Mouse (Mus musculus): ENCODE measurements at regions not wholly inside any gene's neighbourhood (a gene's known extent, or its start where the extent isn't known, plus 50 kb on each side); places are given as distances from the start of the nearest gene placed in this dataset.

DNA sequence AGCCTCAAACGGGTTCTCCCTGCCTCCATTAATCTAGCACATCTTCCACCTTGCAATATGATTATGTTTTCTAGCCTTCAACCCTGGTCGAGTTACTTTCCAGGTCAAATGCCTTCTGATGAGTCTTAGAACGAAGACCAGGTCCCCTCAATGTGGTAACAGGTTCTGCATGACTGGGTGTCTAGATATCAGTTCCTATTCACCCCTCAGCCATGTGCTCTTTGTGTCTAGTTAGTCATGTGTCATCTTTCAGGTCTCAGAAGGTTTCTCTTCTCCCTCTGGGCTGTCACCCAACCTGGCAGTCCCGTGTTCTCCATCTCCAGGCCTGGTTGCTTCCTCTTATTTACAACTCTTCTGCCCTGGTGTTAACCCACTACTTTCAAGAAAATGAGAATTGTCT is 356.7 kb downstream of the Rps24 start:
- Histone ChIP-seq H3K4me2 (no peak overlapping the region), H3K27ac (replicated peaks) (0 out of 2 replicates have a peak overlapping the region, but pooled peaks have one; percentile 28), H3K9me3 (no peaks in the 10 kb centered on the region), H3K4me3 (no peak overlapping the region), H3K27me3 (no peaks in the 10 kb centered on the region), H3K36me3 (no peaks in the 10 kb centered on the region), H3K4me1 (replicated peaks) (peaks cover 49% of the 10 kb centered on the region), H3K9ac (no peak overlapping the region)
- ATAC-seq (ENCODE audit: low read depth), result no peak
- 84% methylated on average over 4 of the region's 4 CpGs for WGBS

- Histone ChIP-seq H3K36me3 (no peaks in the 10 kb centered on the region), H3K4me3 (no peak overlapping the region), H3K4me2 (no peak overlapping the region), H3K9ac (no peak overlapping the region), H3K27me3 (no peaks in the 10 kb centered on the region), H3K9me3 (no peaks in the 10 kb centered on the region), H3K4me1 (replicated peaks) (peaks cover 28% of the 10 kb centered on the region; the same call in 1 of the 2 replicates), H3K27ac (replicated peaks) (no peak overlapping the region)
- 14% methylated on average over 1 of the region's 1 CpGs for WGBS
- no peak for ATAC-seq (ENCODE audit: low read depth)
These were observed 363.6 kb downstream of the Rps24 start for GRCm38 (mm10) chr14:24850491-24850890.

GRCm38 (mm10) chr14:24854459-24854858 is 367.5 kb downstream of the Rps24 start:
- H3K9ac ChIP-seq, result no peak overlapping the region
- no peaks in the 10 kb centered on the region for H3K27me3 ChIP-seq
- no peak overlapping the region for H3K27ac ChIP-seq (replicated peaks)
- no peak for ATAC-seq (ENCODE audit: low read depth)
- no peak overlapping the region for H3K4me3 ChIP-seq
- no peaks in the 10 kb centered on the region for H3K36me3 ChIP-seq
- H3K4me1 ChIP-seq (replicated peaks), result peaks cover 20% of the 10 kb centered on the region; the same call in 1 of the 2 replicates
- 70% methylated on average over 4 of the region's 4 CpGs for WGBS
- no peak overlapping the region for H3K4me2 ChIP-seq
- H3K9me3 ChIP-seq, result no peaks in the 10 kb centered on the region

DNA sequence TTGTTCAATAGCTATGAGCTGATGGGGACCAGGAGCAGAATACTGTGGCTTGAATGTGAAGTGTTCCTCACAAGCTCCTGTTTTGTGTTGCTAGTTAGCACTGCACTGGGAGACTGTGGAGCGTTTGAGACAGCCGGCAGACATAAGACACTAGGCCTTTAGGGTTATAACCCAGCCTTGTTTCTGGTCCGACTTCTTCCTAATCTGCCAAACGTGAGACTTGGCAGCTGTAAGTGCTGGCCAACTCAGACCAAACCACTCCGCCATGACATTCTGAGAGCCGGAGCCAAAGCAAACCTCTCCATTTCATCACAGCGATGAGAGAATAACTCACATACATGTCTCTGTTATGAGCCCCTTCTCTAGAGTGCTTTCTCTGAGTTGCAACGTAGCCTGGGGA is 375.2 kb downstream of the Rps24 start:
- H3K27ac ChIP-seq (replicated peaks), result no peak overlapping the region
- peaks cover 8% of the 10 kb centered on the region for H3K4me1 ChIP-seq (replicated peaks)
- no peak overlapping the region for H3K4me2 ChIP-seq
- no peaks in the 10 kb centered on the region for H3K27me3 ChIP-seq
- no peaks in the 10 kb centered on the region for H3K9me3 ChIP-seq
- H3K9ac ChIP-seq, result no peak overlapping the region
- WGBS, result 86% methylated on average over 8 of the region's 8 CpGs
- no peak overlapping the region for H3K4me3 ChIP-seq
- no peak for ATAC-seq (ENCODE audit: low read depth)
- H3K36me3 ChIP-seq, result no peaks in the 10 kb centered on the region

GRCm38 (mm10) chr14:24862661-24863060 is 375.7 kb downstream of the Rps24 start:
- Histone ChIP-seq H3K4me1 (replicated peaks) (peaks cover 8% of the 10 kb centered on the region), H3K27ac (replicated peaks) (no peak overlapping the region), H3K4me3 (no peak overlapping the region), H3K4me2 (no peak overlapping the region), H3K27me3 (no peaks in the 10 kb centered on the region), H3K9me3 (no peaks in the 10 kb centered on the region), H3K36me3 (no peaks in the 10 kb centered on the region), H3K9ac (no peak overlapping the region)
- ATAC-seq (ENCODE audit: low read depth), result no peak
- WGBS, result 87% methylated on average over 7 of the region's 7 CpGs

DNA sequence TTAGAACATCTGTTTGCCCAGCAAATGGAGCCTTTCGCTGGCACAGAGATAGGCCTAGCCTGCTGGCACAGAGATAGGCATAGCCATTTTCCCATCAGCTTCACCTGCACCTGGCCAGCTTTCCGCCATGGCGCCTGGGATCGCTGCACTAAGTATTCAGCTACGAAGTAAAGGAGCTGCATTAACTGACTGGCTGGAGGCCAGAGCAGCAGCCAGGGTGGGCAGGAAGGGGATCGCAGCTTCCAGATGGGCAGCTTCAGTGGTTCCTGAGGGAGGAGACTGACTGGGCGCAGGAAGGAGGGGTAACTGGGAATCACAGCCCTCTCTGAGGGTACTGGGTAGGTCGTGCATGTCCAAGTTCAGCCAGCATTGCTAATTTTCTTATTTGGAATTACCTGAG is 376.2 kb downstream of the Rps24 start:
- no peak for ATAC-seq (ENCODE audit: low read depth)
- no peaks in the 10 kb centered on the region for H3K9me3 ChIP-seq
- no peak overlapping the region for H3K4me2 ChIP-seq
- H3K9ac ChIP-seq, result no peak overlapping the region
- peak overlapping the region; percentile 61 for H3K27ac ChIP-seq (replicated peaks)
- H3K36me3 ChIP-seq, result no peaks in the 10 kb centered on the region
- H3K4me3 ChIP-seq, result no peak overlapping the region
- H3K4me1 ChIP-seq (replicated peaks), result peaks cover 10% of the 10 kb centered on the region
- 72% methylated on average over 8 of the region's 8 CpGs for whole genome bisulfite sequencing
- no peaks in the 10 kb centered on the region for H3K27me3 ChIP-seq

DNA sequence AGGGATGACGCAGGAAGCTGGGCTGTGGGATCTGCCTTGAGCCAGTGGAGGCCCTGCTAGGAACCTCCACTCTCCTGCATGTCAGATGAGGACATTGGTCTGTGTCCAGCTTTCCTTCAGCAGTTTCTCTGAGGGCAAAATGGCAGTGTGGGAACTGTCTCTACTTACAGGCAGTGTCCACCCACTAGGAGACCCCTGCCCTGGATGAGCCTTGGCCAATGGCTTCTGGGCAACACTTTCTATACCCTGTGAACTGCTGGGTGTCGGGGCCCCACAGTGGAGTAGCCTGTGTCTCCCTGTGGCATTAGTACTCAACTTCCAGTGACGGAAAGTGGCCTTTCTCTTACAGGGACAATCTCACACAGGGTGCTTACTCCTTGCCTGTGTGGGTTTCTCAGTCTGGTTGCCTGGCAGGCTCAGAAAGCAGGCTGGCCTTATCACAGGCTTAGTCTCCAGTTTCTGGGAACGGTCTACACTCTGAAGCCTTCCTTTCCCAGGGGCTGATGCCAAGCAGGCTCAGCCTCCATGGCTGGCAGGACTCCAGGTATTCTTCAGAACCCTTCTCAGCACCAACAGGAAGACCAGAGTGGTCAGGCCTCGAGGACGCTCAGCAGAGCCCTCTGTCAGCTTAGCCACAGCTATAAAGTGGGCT is 378.8 kb downstream of the Rps24 start:
- no peak overlapping the region for H3K4me3 ChIP-seq
- H3K27ac ChIP-seq (replicated peaks), result no peak overlapping the region
- WGBS, result 87% methylated on average over 6 of the region's 6 CpGs
- ATAC-seq (ENCODE audit: low read depth), result no peak
- no peak overlapping the region for H3K4me2 ChIP-seq
- no peaks in the 10 kb centered on the region for H3K27me3 ChIP-seq
- H3K36me3 ChIP-seq, result no peaks in the 10 kb centered on the region
- H3K4me1 ChIP-seq (replicated peaks), result peaks cover 12% of the 10 kb centered on the region
- no peak overlapping the region for H3K9ac ChIP-seq
- no peaks in the 10 kb centered on the region for H3K9me3 ChIP-seq

- no peaks in the 10 kb centered on the region for H3K27me3 ChIP-seq
- 88% methylated on average over 6 of the region's 6 CpGs for WGBS
- H3K4me3 ChIP-seq, result no peak overlapping the region
- H3K9ac ChIP-seq, result no peak overlapping the region
- H3K36me3 ChIP-seq, result no peaks in the 10 kb centered on the region
- no peak overlapping the region for H3K4me2 ChIP-seq
- no peak for ATAC-seq (ENCODE audit: low read depth)
- no peaks in the 10 kb centered on the region for H3K9me3 ChIP-seq
- H3K27ac ChIP-seq (replicated peaks), result no peak overlapping the region
- peaks cover 18% of the 10 kb centered on the region for H3K4me1 ChIP-seq (replicated peaks)
These were observed 380.9 kb downstream of the Rps24 start for GRCm38 (mm10) chr14:24867816-24868215.

- no peak for ATAC-seq (ENCODE audit: low read depth)
- no peak overlapping the region for H3K4me2 ChIP-seq
- no peak overlapping the region for H3K9ac ChIP-seq
- H3K27ac ChIP-seq (replicated peaks), result no peak overlapping the region
- H3K4me1 ChIP-seq (replicated peaks), result peaks cover 10% of the 10 kb centered on the region
- no peak overlapping the region for H3K4me3 ChIP-seq
- no peaks in the 10 kb centered on the region for H3K27me3 ChIP-seq
- no peaks in the 10 kb centered on the region for H3K9me3 ChIP-seq
- 78% methylated on average over 6 of the region's 6 CpGs for WGBS
- no peaks in the 10 kb centered on the region for H3K36me3 ChIP-seq
These were observed 381.8 kb downstream of the Rps24 start for GRCm38 (mm10) chr14:24868756-24869155.

- Histone ChIP-seq H3K9ac (no peak overlapping the region), H3K36me3 (no peaks in the 10 kb centered on the region), H3K4me2 (no peak overlapping the region), H3K4me3 (no peak overlapping the region), H3K9me3 (no peaks in the 10 kb centered on the region), H3K27me3 (no peaks in the 10 kb centered on the region), H3K4me1 (replicated peaks) (peaks cover 18% of the 10 kb centered on the region), H3K27ac (replicated peaks) (no peak overlapping the region)
- no peak for ATAC-seq (ENCODE audit: low read depth)
- 89% methylated on average over 3 of the region's 3 CpGs for WGBS
These were observed 383.3 kb downstream of the Rps24 start for GRCm38 (mm10) chr14:24870246-24870645.

- no peak for ATAC-seq (ENCODE audit: low read depth)
- no peak overlapping the region for H3K4me3 ChIP-seq
- no peaks in the 10 kb centered on the region for H3K36me3 ChIP-seq
- peaks cover 29% of the 10 kb centered on the region for H3K4me1 ChIP-seq (replicated peaks)
- no peak overlapping the region for H3K4me2 ChIP-seq
- no peak overlapping the region for H3K9ac ChIP-seq
- WGBS, result 77% methylated on average over 10 of the region's 10 CpGs
- H3K27ac ChIP-seq (replicated peaks), result no peak overlapping the region
- H3K9me3 ChIP-seq, result no peaks in the 10 kb centered on the region
- no peaks in the 10 kb centered on the region for H3K27me3 ChIP-seq
These were observed 384.6 kb downstream of the Rps24 start for GRCm38 (mm10) chr14:24871392-24871998.

GRCm38 (mm10) chr14:24872931-24873330 is 386.0 kb downstream of the Rps24 start:
- no peak overlapping the region for H3K4me2 ChIP-seq
- no peak for ATAC-seq (ENCODE audit: low read depth)
- H3K36me3 ChIP-seq, result no peaks in the 10 kb centered on the region
- peaks cover 32% of the 10 kb centered on the region for H3K4me1 ChIP-seq (replicated peaks)
- H3K27me3 ChIP-seq, result no peaks in the 10 kb centered on the region
- no peak overlapping the region for H3K27ac ChIP-seq (replicated peaks)
- WGBS, result 57% methylated on average over 3 of the region's 3 CpGs
- no peak overlapping the region for H3K4me3 ChIP-seq
- no peaks in the 10 kb centered on the region for H3K9me3 ChIP-seq
- H3K9ac ChIP-seq, result no peak overlapping the region

DNA sequence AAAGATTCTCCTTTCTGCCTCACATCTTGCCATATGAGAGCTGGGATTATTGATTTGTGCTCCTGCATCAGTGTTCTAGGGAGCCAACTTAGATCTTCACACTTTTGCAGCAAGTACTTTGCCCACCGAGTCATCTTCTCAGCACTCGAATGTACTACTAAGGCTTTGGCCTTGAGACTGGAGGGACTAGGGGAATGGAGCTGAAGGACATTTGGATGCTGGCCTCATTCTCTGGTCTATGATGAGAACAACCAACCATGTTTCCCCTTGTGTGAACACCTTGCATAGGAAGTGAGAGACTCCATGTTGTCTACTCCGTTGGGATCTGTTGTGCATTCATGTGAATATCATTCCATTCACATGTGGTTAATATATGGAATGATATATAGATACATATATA is 386.5 kb downstream of the Rps24 start:
- Histone ChIP-seq H3K36me3 (no peaks in the 10 kb centered on the region), H3K4me3 (no peak overlapping the region), H3K4me1 (replicated peaks) (peaks cover 28% of the 10 kb centered on the region), H3K4me2 (no peak overlapping the region), H3K27me3 (no peaks in the 10 kb centered on the region), H3K9me3 (no peaks in the 10 kb centered on the region), H3K27ac (replicated peaks) (no peak overlapping the region), H3K9ac (no peak overlapping the region)
- 91% methylated on average over 3 of the region's 3 CpGs for WGBS
- no peak for ATAC-seq (ENCODE audit: low read depth)

All from neural tube, embryonic 13.5 days (tissue).